Mouse (Mus musculus) adrenal gland, postnatal 4 days (tissue): Measurements from ENCODE around the gene Cyren. TPM values are rescaled to one million over a fixed set of nuclear protein-coding genes. Genes with fewer than 3 reads are reported as not detected.

Experiments
- DNase-seq, 2 experiments: peaks; one replicate each; pipeline ENCODE4 v3.0.0; 2021 to 2022; ENCODE audit warnings: low spot score in 2 of 2, mixed read lengths in 2 of 2
- long read RNA-seq, 2 experiments: library from polyadenylated mRNA; stranded (forward); transcript quantifications; one replicate each; pipeline ENCODE4 v2.0.0; 2021
- total RNA-seq, 2 experiments: library from RNA; stranded (reverse); gene quantifications; 2 replicates each; pipeline ENCODE4 v1.2.3; 2021

The Cyren gene
- 1 to 10 TPM; 8.8 to 9.8 TPM for total RNA-seq
- long read RNA-seq, experiment 1, partial matches to known transcripts = 1 of 11 reads
- long read RNA-seq, experiment 1, other reads (novel, unspliced or antisense) = 7 of 11 reads
- long read RNA-seq, experiment 2, partial matches to known transcripts = 0 of 14 reads
- long read RNA-seq, experiment 2, other reads (novel, unspliced or antisense) = 10 of 14 reads

GRCm38 (mm10) chr6:34877509-34878321, at the start of gene Cyren:
Gene Cyren, minus strand, starts transcription at chr6:34878060.
- DNase-seq = peak; percentile 83 to 84

GRCm38 (mm10) chr6:34927594-34927993, 49.7 kb upstream of the Cyren start:
- no peak for DNase-seq

GRCm38 (mm10) chr6:34927156-34927555, 49.3 kb upstream of the Cyren start:
- DNase-seq = peak; percentile 34 to 39

- DNase-seq = no peak
Observed at GRCm38 (mm10) chr6:34921941-34922340, 44.1 kb upstream of the Cyren start.

- DNase-seq = no peak
Observed at GRCm38 (mm10) chr6:34920631-34921030, 42.8 kb upstream of the Cyren start.

- no peak for DNase-seq
Observed at GRCm38 (mm10) chr6:34919956-34920355, 42.1 kb upstream of the Cyren start, which contains the start of gene Stra8. Gene Stra8, plus strand, starts transcription at chr6:34920163.

GRCm38 (mm10) chr6:34919146-34919545, 41.3 kb upstream of the Cyren start:
- no peak for DNase-seq

- no peak for DNase-seq
Observed at GRCm38 (mm10) chr6:34914462-34914861, 36.6 kb upstream of the Cyren start.

GRCm38 (mm10) chr6:34913341-34914040, 35.6 kb upstream of the Cyren start:
- DNase-seq = no peak

GRCm38 (mm10) chr6:34910371-34911219, 32.7 kb upstream of the Cyren start, which contains the start of gene Wdr91:
Gene Wdr91, minus strand, starts transcription at chr6:34910876.
- DNase-seq = peak; percentile 87 to 89

- no peak for DNase-seq
Observed at GRCm38 (mm10) chr6:34909631-34910345, 31.9 kb upstream of the Cyren start.

GRCm38 (mm10) chr6:34907696-34908260, 29.9 kb upstream of the Cyren start:
- DNase-seq = no peak

- DNase-seq = no peak
Observed at GRCm38 (mm10) chr6:34907121-34907614, 29.3 kb upstream of the Cyren start.

GRCm38 (mm10) chr6:34906661-34907060, 28.8 kb upstream of the Cyren start:
- DNase-seq = no peak

GRCm38 (mm10) chr6:34906125-34906524, 28.3 kb upstream of the Cyren start:
- no peak for DNase-seq

GRCm38 (mm10) chr6:34904361-34904760, 26.5 kb upstream of the Cyren start:
- no peak for DNase-seq

GRCm38 (mm10) chr6:34903851-34904250, 26.0 kb upstream of the Cyren start:
- DNase-seq = no peak

- no peak for DNase-seq
Observed at GRCm38 (mm10) chr6:34903441-34903840, 25.6 kb upstream of the Cyren start.

- no peak for DNase-seq
Observed at GRCm38 (mm10) chr6:34902578-34902977, 24.7 kb upstream of the Cyren start.
